Mouse (Mus musculus) ZHBTc4 (cell line): ENCODE data around the gene Foxred1.

Experiments used
- DNase-seq: peaks from one replicate; pipeline ENCODE4 v3.0.0-alpha.2; 2011; ENCODE audit warnings: low read depth, low spot score

Gene Foxred1

GRCm38 (mm10) chr9:35192983-35193542, 17.8 kb downstream of the Foxred1 start:
- peak; percentile 26 for DNase-seq

DNA sequence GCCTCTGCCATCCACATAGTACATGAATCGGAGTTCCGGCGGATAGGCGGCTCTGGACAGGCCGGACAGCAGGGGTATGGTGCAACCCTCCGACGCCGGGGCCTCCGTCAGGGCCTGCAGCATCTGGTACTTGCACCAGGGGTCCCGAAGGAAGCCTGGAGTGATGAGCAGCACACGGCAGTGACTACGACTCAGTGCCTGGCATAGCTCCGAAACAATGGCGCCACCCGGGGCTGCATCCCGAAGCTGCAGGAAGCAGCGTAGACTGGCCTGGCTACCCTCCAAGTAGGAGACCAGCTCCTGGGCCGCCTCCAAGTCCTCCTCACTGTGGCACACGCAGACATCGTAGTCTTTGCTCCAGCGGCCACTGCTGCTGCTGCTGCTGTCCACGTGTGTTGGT, 22.2 kb downstream of the Foxred1 start:
- DNase-seq: peak; percentile 41

- DNase-seq: no peak
Measured at GRCm38 (mm10) chr9:35187351-35187903, 23.4 kb downstream of the Foxred1 start.

DNA sequence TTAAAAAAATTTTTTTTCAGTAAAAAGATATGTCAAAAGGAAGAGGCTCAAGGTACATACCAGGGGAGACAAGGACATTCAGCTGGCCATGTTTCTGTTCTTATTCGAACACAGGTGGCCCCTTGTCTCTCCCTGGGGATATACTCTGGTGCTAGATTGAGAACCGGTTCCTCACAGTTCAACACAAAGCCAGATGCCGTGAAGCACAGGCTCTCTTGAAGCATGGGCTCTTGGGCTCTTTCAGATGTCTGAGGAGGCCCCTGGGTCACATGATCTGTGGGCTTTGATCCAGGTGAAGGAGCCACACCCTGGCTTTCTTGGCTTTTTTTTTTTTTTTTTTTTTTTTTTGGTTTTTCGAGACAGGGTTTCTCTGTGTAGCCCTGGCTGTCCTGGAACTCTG, 24.4 kb downstream of the Foxred1 start:
- peak; percentile 71 for DNase-seq

DNA sequence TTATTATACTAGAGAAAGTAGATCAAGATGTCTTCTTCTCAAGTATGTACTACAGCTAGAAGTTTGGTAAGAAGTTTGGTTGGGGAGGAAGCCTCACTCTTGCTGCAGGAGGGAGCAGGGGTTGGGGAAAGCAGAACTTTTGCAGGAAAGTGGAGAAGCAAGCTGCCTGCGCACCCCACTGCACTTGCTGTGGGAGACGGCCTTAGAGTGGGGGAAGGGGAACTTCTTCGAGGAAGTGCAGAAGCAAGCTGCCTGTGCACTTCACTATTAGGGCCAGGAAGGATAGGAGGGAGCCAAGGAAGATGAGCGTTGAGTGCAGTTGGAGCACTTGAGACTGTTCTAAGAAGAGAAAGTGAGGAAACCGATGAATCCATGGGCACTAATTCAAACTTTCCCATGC, 27.5 kb downstream of the Foxred1 start:
- no peak for DNase-seq

DNA sequence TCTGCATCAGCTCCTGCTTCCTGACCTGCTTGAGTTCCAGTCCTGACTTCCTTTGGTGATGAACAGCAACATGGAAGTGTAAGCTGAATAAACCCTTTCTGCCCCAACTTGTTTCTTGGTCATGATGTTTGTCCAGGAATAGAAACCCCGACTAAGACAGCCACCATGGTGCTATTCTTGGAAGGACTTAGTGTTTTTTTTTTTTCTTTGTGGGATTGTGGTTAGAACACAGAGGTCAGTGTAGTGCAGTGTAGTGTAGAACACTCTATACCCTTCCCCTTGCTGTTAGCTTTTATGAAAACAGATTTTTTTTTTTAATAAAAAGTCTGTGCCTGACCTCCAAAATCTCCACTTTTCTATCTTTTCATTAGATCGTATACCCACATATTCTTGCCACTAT, 28.0 kb downstream of the Foxred1 start:
- DNase-seq: no peak

GRCm38 (mm10) chr9:35176124-35176659, 34.7 kb downstream of the Foxred1 start:
- DNase-seq: no peak

DNA sequence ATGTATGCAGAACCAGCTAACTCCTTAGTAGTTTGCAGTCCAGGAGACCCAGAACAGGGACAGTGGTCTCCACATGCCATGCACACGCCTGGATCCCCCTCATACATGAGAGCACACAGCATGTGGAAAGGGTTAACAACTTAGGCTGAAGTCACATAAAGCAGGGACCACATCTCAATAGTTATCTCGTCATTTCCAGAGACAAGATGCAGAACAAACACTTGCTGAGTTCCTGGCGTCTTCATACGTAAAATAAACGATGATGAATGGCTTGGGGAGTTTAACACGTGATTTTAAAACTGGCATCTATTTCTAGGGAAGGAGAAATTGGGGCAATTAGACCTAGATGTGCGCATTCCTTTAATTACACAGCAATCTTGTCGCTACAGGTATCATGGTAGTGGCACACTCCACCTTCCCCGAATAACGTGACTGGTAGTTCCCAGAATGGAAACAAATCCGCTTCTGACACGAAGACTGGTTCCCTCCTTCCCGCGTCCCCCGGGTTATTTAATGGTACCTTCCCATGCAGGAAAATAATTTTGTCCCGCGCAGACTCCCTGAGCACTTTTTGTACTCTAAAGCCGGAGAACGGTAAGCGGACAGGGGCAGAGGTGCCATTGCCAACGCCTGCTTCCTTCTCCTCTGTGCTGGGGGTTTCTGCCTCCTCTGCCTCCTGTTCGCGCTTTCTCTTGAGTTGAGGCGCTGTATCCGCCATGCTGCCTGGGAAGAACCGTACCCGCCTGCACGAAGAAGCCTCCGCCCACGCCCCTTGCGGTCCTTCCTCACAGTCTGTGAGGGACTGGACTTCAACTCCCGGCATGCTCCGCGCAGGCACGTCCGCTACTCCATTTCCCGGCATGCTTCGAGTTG, 35.4 kb downstream of the Foxred1 start, which contains the start of gene Dcps:
TSS of gene Dcps (minus strand) at position 811 of the 873 bp plus-strand sequence.
- DNase-seq: peak; percentile 94

DNA sequence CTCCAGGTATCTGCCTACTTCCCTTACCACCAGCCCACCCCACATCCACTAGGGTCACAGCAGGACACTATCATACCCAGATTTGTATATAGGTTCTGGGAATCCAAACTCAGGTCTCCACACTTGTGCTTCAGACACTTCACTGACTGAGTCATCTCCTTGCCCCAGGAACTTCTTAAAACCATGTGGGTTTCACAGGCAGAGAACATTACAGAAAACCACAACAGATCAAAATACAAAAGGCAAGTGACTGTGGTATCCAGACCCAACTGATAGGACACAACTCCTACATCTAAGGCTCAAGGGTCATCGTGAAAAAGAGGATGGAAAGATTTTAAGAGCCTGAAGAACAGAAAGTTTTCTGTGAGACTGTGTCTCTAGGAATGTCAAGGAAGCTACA, 37.5 kb downstream of the Foxred1 start:
- DNase-seq: no peak

GRCm38 (mm10) chr9:35170071-35170470, 40.8 kb downstream of the Foxred1 start:
- no peak for DNase-seq

DNA sequence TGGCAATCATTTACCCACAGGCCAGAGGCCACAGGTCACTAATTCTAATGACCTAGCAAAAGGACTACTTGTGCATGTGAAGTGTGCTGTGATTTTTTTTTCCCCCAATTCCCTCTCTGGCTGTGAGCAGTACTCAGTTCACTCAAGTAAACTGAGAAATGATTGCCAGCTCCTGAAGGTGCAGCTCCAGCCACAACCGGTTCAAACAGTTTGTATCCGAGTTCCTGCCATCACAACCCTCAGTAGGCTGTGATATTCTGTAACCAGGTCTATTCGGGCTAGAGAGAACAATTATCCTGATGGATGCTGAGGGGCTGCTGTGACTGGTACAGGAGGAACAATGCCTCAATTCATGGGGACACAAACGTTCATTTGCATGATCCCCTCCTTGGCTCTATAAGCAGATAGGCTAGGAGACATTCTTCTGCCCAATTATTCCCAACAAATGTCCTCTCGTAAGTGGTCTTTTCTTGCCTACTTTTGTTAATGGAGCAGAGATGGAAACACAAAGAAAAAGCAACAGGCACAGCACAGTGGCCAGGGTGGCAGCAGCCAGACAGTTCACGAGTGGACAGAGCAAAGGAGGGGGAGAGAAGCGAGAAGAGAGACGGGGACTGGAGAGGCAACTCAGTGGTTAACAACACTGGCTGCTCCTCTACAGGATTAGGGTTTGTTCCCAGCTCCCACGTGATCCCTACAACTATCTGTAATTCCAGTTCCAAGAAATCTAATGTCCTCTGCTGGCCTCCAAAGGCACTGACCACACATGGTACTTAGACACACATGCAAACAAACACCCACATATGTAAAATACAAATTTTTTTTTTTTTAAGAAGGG, 43.8 kb downstream of the Foxred1 start:
- no peak for DNase-seq

GRCm38 (mm10) chr9:35166144-35166797, 44.6 kb downstream of the Foxred1 start:
- DNase-seq: peak; percentile 36

DNA sequence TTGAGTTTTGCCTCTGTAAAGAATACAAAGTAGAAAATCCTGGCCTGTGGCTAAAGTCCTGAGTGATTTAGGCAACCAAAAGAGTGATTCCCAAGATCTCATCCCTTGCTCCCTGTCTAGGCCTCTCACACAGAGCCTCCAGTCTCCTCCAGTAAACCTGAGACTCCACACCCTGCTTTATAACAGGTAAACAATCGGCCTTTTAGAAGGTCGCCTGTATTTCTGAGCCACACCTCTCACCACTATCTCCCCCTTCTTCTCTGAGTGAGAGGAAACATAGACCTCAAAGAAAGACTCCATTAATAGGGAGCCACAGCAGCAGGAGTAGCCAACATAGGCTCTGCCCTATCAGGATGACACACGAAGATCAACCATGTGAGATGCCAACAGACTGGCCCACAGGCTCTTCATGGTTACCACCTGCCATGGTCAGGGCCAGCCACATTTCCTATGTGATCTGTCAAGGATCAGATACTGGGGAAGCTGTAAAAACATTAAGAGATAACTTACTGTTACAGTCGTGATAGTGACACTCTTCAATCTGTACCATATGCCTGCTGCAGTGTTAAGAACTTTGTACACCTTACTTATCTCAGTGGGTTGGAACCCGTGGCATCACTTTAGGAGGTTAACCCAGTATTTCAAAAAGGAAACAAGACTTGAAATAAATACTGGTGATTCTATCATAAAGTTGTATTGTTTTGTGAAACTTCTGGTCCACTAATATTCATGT, 46.5 kb downstream of the Foxred1 start:
- no peak for DNase-seq

GRCm38 (mm10) chr9:35163011-35163690, 47.7 kb downstream of the Foxred1 start:
- DNase-seq: no peak

DNA sequence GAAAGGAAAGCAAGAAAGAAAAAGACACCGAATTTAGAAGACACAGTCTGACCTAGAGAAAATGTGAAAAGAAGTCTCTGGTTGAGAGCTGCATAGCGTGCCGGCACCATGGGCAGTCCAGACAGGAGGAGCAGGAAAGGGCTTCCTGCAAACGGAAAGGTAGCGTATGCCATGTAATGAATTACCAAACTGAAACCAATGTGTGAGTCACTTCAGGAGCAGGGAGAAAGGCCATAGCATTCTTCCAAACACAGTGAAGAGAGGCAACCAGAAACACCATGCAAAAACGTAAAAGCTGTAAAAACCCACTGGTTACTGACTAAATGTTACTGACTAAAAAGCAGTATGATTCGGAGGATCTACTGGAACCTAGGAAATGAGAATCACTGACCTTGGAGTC, 49.1 kb downstream of the Foxred1 start:
- no peak for DNase-seq

DNA sequence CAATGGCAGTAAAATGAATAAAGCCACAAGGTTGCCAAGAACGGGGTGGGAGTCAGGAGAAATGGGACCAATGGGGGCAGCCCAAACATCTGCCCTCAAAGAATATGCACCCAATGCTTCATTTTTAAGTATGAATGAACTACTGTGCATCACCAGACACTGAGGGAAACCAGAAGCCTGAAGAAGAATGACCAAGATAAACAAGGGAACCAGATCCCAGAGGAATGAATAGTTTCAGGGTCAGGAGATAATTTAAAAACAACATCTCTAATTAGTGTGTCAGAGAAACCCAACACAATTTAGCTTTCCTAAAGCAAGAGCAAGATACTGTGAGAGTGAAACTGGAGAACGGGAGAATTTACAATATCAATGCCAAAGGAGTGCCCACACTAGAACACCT, 50.2 kb downstream of the Foxred1 start:
- no peak for DNase-seq

DNA sequence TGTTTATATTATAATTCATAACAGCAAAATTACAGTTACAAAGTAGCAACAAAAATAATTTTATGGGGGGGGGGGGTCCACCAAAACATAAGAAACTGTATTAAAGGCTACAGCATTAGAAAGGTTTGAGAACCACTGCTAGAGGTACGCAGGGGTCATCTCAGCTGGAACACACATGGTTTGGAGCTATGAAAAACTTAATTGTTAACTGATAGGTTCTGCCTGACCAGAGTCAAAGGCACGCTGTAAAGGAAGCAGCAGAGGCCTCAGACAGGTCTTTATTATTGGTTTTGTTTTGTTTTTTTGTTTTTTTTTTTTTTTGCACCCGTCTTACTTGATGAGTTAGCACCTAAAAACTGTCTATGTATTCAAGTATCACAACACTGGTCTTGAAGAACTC, 52.4 kb downstream of the Foxred1 start:
- no peak for DNase-seq

- no peak for DNase-seq
Measured at GRCm38 (mm10) chr9:35156862-35157261, 54.0 kb downstream of the Foxred1 start.

- no peak for DNase-seq
Measured at GRCm38 (mm10) chr9:35156002-35156710, 54.7 kb downstream of the Foxred1 start.
